ENCODE assay signal across 23 mouse cellular contexts in genomic region chr5:104157701-104158100, GRCm38 (mm10). TPM values are rescaled to one million over a fixed set of nuclear protein-coding genes. Genes with fewer than 3 reads are reported as not detected.
DNase-seq lines count a peak whose midpoint lies in the region; TF ChIP-seq lines count a peak whose summit lies in the region.
"Had no signal": no experiment of that assay in that cellular context is flagged by ENCODE, and none has a peak within 500 bp of the region (broad histone marks: within the 10 kb centered on the region; RNA-seq: fewer than 3 reads in every experiment).

No protein-coding gene starts in this region.

- WGBS in cerebellum, adult 2 months = 73% methylated on average over 7 of the region's 7 CpGs

- intact Hi-C loops in heart, postnatal 36 days (cut with DNase I) = no loop called here

- no peak for DNase-seq in cerebellum, adult 2 months
- no peak for DNase-seq in cerebellum, postnatal 14 days
- peak; percentile 24 to 25 for DNase-seq in heart, adult 18-20 months
- DNase-seq in heart, postnatal 36 days = no peak
- DNase-seq in layer of hippocampus, adult 2 months (ENCODE audit: low spot score in 2 of 2) = no peak
- no peak for DNase-seq in layer of hippocampus, adult 11-12 months (ENCODE audit: low spot score)
- DNase-seq in NIH3T3 (ENCODE audit: low read depth) = peak; percentile 40
- DNase-seq in kidney, adult 9 months = no peak
- DNase-seq: B cell, adult 2 months; embryo, embryonic 11 days; gastrocnemius, adult 2 months had no signal

- H3K27me3 ChIP-seq in cerebellum, adult 2 months (ENCODE audit: control insufficient read depth, insufficient read depth, low read length) = no peaks in the 10 kb centered on the region
- H3K27me3 ChIP-seq: embryonic facial prominence, embryonic 12.5 days; forebrain, embryonic 12.5 days; heart, embryonic 13.5 days; intestine, embryonic 15.5 days had no signal

- TF ChIP-seq POLR2A in cerebellum, adult 2 months (IDR thresholded peaks at IDR 0.05; ENCODE audit: borderline replicate concordance, insufficient read depth, low read length) = no peak

- no peak for TF ChIP-seq CTCF in cerebellum, adult 2 months (IDR thresholded peaks at IDR 0.05; ENCODE audit: borderline replicate concordance, insufficient read depth, low read depth, low read length)
- TF ChIP-seq CTCF in layer of hippocampus, adult 2 months (conservative IDR thresholded peaks at IDR 0.05) = no peak

- H3K4me3 ChIP-seq in cerebellum, adult 2 months (replicated peaks; ENCODE audit: insufficient read depth, low read depth, low read length) = no peak overlapping the region
- H3K4me3 ChIP-seq in layer of hippocampus, adult 2 months = no peak overlapping the region
- H3K4me3 ChIP-seq: embryonic facial prominence, embryonic 12.5 days; forebrain, embryonic 12.5 days; gastrocnemius, adult 2 months; heart, embryonic 13.5 days; intestine, embryonic 15.5 days had no signal

- no peaks in the 10 kb centered on the region for H3K4me1 ChIP-seq in cerebellum, adult 2 months (ENCODE audit: control insufficient read depth, insufficient read depth, low read length)
- H3K4me1 ChIP-seq: embryonic facial prominence, embryonic 12.5 days; forebrain, embryonic 12.5 days; intestine, embryonic 15.5 days had no signal

- peak overlapping the region; percentile 78; the same call in 1 of the 2 replicates for H3K27ac ChIP-seq in cerebellum, adult 2 months (ENCODE audit: insufficient read depth, low read length)
- H3K27ac ChIP-seq in layer of hippocampus, adult 2 months = peak overlapping the region; percentile 87
- H3K27ac ChIP-seq: embryonic facial prominence, embryonic 12.5 days; forebrain, embryonic 12.5 days; gastrocnemius, adult 2 months; heart, embryonic 13.5 days; intestine, embryonic 15.5 days had no signal

RNA-seq across cellular contexts. Expression of gene Dspp, which starts 12.8 kb away (rescaled TPM):
- polyA plus RNA-seq in cerebellum, adult 2 months (2012; rRNA removed) = 0.05 and 0.07 TPM in 2 replicates
- not detected for total RNA-seq in heart, adult 18-20 months (2021)
- not detected for total RNA-seq in heart, postnatal 36 days (2021)
- total RNA-seq in layer of hippocampus, adult 2 months (2021) = not detected
- total RNA-seq: adrenal gland, adult 18-20 months; adrenal gland, postnatal 14 days; gastrocnemius, adult 2 months; gastrocnemius, postnatal 4 days; heart, adult 8-10 months had no signal
- polyA plus RNA-seq: CD4-positive, CD25-positive, alpha-beta regulatory T cell, adult 4 months; embryonic facial prominence, embryonic 12.5 days; forebrain, embryonic 12.5 days; G1E; heart, embryonic 13.5 days; heart, postnatal 0 days; hindbrain, embryonic 11.5 days; intestine, embryonic 15.5 days had no signal

RNA-seq across cellular contexts. Expression of gene Sparcl1, which starts 44.2 kb away (rescaled TPM):
- polyA plus RNA-seq in cerebellum, adult 2 months (2012; rRNA removed) = 1,650 and 1,724 TPM in 2 replicates
- total RNA-seq in heart, adult 18-20 months (2021) = 100 to 1,000 TPM; 186 to 203 TPM
- 100 to 1,000 TPM; 218 to 246 TPM for total RNA-seq in heart, postnatal 36 days (2021)
- total RNA-seq in layer of hippocampus, adult 2 months (2021) = 1,000 to 10,000 TPM; 1,426 to 1,439 TPM
- total RNA-seq: G1E had no signal
- polyA plus RNA-seq: CD4-positive, CD25-positive, alpha-beta regulatory T cell, adult 4 months; G1E had no signal

RNA-seq across cellular contexts. Expression of gene Dmp1, which starts 44.7 kb away (rescaled TPM):
- 6.1 and 8.2 TPM in 2 replicates for polyA plus RNA-seq in cerebellum, adult 2 months (2012; rRNA removed)
- total RNA-seq in heart, adult 18-20 months (2021) = not detected
- not detected for total RNA-seq in heart, postnatal 36 days (2021)
- total RNA-seq in layer of hippocampus, adult 2 months (2021) = 1 to 10 TPM; 4.4 to 5.2 TPM
- total RNA-seq: adrenal gland, adult 18-20 months; adrenal gland, postnatal 14 days; heart, adult 8-10 months had no signal
- polyA plus RNA-seq: CD4-positive, CD25-positive, alpha-beta regulatory T cell, adult 4 months; G1E had no signal

Comparison
In these comparisons a context has a peak if more than half of its experiments do, and no peak if none do; other contexts are left out.
1. DNase-seq: peak in heart, adult 18-20 months (2 of 2) and NIH3T3 (single experiment); none in cerebellum, adult 2 months (0 of 2), cerebellum, postnatal 14 days (0 of 2), heart, postnatal 36 days (0 of 2), layer of hippocampus, adult 2 months (0 of 2), layer of hippocampus, adult 11-12 months (single experiment) and kidney, adult 9 months (single experiment).
2. RNA of gene Sparcl1, which starts 44.2 kb away (total RNA-seq): 1,426 to 1,439 TPM in layer of hippocampus, adult 2 months; 218 to 246 TPM in heart, postnatal 36 days and 186 to 203 TPM in heart, adult 18-20 months; every median in the first group is over 4 times any median in the second.
3. RNA of gene Dmp1, which starts 44.7 kb away (total RNA-seq): 4.4 to 5.2 TPM in layer of hippocampus, adult 2 months; not detected in heart, postnatal 36 days and not detected in heart, adult 18-20 months; every median in the first group is over 4 times any median in the second.